Mouse (Mus musculus) left cerebral cortex, adult 11 months (tissue): ENCODE measurements around the gene Zfp626.
"Not testable (repeated sequence)": the region's sequence is repeated elsewhere in the genome, so short reads cannot be mapped to it uniquely, and the experiment has no call there.

Source experiments
- DNase-seq: peaks from one replicate; pipeline ENCODE4 v3.0.0; 2022; ENCODE audit warnings: low spot score

Gene Zfp626

DNA sequence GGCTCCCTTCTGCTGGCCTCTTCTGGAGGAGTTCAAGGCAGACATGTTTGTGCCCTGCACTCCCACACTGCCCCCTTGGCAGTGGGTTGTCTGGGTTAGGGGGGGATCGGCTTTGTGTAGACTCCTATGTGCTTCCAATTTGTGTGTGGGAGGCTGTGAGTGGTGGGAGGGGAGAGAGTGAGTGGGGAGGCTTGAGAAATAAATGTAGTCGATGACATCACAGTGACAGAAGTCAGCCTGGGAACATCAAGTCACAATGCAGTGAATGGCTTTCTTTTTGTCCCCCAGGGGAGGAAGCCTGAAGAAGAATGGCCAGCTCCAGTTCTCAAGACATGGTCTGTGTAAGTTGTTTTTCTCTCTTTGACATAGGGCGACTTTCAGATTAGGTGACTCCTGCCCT lies at the start of gene Zfp626:
TSS of gene Zfp626 (plus strand) at position 301 of the 400 bp plus-strand sequence.
- DNase-seq = not testable (repeated sequence)

GRCm38 (mm10) chr7:27765176-27765886 lies 41.7 kb upstream of the Zfp626 start:
- DNase-seq = no peak

DNA sequence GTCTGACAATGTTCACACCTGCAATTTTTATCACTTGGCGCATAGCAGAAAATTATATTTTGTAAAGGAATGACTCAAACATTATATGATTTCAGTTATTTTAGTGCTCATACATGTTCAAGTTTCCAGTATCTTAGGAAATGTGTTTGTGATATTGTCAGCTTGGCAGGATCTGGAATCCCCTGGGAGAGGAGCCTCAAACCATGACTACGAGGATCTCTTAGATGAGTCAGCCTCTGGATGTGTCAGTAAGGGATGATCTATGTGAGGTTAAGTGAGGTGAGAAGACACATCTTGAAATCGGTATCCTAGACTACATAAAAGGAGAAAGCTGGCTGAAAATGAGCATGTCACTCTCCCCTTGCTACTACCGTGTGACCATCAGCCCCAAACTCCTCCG lies 17.7 kb upstream of the Zfp626 start:
- DNase-seq = no peak

DNA sequence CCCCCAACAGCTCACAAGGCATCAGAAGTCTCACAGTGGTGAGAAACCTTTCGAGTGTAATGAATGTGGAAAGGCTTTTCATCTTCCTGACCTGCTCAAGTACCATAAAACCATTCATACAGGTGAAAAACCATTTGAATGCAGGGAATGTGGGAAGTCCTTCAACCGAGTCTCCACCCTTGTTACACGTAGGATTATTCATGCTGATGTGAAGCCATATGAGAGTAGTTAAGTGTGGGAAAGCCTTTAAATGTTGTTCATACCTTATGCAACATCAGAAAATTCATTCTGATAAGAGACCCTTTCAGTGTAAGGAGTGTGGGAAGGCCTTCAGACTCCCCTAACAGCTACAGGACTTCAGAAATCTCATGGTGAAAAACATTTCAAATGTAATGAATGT lies 13.1 kb upstream of the Zfp626 start:
- not testable (repeated sequence) for DNase-seq

GRCm38 (mm10) chr7:27794566-27794965 lies 12.4 kb upstream of the Zfp626 start:
- DNase-seq = no peak

DNA sequence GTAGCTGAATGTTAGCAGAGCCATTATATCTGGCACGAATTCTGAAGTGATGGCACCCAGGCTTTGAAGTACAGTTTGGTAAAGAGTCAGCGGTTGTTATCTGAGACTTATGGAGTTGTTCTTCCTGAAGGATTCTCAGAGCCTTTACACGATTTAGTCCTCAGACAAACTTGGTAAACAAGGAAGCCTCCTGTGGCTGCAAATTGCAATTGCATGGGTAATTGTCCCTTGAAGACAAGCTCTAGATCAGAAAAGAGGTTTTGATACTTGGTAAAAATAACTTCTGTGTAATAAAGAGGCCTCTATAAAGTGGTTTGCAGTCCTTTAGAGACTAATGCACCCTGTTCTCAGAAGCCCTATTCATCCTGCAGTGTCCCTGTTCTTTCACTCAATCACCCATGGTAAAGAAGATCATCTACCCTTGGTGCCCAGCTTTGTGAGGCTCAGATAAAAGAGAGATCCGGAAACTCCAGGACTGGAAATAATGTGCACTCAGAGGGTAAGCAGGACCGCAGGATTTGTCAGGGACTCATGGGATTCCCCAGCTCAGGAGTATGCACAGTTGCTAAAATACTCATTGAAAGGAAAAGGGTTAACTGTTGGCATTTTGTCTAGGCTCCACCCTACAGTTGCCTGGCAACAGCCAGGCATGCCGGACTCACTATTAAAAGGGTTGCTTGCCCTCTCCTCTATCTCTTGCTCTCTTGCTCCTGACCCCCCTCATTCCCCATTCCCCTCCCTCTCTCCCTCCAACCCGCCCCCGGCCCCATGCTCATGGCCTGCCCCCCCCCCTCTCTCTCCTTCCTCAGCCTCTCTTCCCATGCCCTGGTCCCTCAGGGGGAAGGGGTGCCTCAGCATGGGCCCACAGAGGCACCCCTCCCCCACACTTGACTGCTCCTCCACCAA lies 8.8 kb upstream of the Zfp626 start:
- DNase-seq = no peak

DNA sequence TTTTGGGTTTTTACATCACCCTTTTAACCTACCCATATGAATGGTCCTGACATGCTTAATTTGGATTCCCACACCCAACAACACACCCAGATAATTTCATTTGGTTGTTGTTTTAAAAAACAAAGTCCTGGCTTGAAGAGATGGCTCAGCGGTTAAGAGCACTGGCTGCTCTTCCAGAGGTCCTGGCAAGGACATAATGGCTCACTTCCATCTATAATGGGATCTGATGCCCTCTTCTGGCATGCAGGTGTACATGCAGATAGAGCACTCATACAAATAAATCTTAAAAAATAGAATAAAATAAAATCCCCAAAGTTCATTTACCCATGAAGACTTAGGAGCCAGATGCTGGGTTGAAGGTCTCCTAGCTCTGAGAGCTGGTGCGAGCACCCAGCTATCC lies 5.9 kb upstream of the Zfp626 start:
- no peak for DNase-seq

DNA sequence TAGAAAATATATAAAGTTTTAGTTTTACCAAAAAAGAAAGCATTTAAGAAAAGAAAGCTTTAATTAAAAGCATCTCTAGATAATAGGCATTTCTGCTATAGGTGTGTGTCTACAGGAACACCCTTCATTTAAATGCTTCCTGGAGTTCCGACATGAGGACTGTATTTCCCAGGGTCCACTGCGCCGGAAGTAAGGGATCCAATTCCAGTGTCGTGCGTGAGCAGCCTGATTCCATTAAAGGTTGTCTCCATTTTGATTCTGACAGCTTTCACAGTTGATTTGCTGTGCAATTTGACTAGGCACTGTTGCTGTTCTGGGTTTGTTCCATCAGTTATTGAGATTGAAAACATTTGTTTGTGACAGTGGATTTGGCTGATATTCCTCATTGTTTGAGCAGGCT lies 4.0 kb upstream of the Zfp626 start:
- DNase-seq = no peak

- peak; percentile 65 for DNase-seq
Observed at GRCm38 (mm10) chr7:27804297-27805030, 2.5 kb upstream of the Zfp626 start.

- DNase-seq = not testable (repeated sequence)
Observed at GRCm38 (mm10) chr7:27807305-27807704, 309 bp downstream of the Zfp626 start.

DNA sequence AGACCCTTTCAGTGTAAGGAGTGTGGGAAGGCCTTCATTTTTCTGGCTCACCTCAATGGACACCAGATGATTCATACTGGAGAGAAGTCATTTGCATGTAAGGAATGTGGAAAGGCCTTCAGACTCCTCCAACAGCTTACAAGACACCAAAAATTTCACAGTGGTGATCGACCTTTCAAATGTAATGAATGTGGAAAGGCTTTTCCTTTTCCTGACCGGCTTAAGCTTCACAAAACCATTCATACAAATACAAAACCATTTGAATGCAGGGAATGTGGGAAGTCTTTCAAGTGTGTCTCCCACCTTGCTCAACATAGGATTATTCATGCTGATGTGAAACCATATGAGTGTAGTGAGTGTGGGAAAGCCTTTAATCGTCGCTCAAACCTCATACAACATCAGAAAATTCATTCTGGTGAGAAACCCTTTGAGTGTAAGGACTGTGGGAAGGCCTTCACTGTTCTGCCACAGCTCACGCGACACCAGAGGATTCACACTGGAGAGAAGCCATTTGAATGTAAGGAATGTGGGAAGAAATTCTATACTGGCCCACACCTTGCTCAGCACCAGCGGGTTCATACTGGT lies 11.6 kb downstream of the Zfp626 start:
- no peak for DNase-seq

GRCm38 (mm10) chr7:27822611-27823010 lies 15.6 kb downstream of the Zfp626 start:
- DNase-seq = no peak

DNA sequence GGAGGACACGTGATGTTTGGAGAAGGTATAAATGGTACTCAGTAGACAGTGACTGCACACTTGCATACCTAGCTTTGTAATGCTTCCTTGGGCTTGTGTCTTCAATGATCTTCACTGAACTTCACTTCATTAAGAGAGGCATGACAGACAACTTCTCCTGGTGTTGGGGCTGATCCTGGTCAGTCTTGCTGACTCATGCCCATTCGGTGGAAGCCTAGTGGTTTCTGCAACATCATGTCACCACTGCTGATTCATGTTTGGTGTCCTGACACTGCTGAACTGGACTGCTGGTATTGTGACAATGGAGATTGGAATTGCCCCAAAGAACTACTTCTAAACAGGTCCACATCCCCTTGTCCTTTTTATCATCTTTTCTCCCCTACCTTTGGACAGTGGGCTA lies 27.1 kb downstream of the Zfp626 start:
- DNase-seq = no peak

DNA sequence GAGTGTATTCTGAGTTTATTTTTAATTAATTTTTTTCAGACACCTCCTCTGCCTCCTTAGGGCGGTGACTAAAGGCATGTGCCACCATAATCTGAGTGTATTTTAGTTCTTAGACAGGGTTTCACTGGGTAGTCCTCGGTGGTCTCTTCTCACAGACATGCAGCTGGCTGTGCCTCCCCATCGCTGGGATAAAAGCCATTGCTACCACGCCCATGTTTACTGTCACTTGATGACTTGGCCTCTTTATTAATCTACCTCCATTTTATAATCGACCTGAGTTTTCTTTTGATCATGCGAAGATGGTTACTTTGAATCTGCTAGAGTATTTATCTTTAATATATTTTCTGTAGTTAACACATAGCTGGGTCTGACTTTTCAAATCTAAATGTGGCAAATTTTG lies 30.9 kb downstream of the Zfp626 start:
- DNase-seq = no peak

DNA sequence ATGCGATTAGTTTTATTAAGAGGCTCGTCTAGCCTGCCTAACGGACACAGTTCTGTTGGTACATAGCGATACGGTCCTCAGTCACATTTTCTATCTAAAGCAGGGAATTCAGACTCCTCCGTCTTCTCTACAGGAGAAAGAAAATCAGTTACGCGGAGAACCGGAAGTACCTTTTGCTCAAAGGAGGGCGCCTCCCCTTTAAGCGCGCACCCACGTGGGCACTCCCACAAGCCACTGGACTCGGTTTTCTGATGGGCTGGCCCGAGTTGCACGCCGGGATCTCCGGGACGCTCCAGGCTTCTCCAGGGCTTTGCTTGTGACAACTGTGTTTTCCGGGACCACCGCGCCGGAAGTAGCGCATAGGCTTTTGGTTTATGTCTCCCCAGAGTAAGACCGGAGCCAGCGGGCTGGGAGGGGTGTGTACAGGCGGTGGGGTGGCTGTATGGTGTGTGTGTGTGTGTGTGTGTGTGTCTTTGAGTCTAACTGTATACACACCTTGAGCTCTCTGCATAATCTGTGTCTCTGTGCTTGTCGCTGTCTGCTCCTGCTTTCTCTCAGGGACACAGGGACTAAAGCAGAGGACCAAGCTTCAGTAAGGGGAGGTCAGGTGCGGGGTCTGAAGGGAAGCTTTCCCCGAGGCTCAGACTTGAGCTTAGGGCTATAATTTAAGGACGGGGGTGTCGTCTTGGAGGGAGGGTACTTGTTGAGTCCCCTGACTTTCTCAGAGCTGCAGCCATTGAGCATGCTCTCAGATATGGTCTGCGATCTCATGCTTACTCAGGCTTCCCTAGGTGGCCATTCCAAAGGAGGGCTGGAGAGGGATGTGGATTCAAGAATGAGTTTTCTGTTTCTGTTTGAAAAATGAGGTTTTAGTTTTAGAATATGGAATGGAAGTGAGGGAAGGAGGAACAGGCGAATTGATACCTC lies 31.6 kb downstream of the Zfp626 start, which contains the start of gene Zfp59:
TSS of gene Zfp59 (plus strand) at position 285 of the 927 bp plus-strand sequence.
- peak; percentile 84 for DNase-seq

DNA sequence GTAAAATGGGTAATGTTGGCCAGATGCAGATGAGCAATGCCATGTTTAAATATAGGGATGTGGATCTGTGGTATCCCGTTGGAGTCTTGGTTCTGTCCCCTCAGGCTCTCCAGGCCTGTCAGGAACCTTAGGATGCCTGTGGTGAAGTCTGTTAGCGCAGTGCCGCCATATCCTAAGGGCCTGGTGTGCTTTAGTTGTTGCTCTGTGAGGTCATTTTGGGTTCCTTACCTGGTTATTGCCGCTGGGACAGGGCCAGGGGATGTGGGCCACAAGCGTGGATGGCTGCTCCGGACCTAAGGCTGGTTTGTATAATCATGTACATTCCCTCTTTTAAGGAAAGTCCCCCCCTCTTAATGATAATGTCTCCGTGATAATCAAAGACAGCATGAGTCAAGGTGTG lies 32.6 kb downstream of the Zfp626 start:
- DNase-seq = no peak

DNA sequence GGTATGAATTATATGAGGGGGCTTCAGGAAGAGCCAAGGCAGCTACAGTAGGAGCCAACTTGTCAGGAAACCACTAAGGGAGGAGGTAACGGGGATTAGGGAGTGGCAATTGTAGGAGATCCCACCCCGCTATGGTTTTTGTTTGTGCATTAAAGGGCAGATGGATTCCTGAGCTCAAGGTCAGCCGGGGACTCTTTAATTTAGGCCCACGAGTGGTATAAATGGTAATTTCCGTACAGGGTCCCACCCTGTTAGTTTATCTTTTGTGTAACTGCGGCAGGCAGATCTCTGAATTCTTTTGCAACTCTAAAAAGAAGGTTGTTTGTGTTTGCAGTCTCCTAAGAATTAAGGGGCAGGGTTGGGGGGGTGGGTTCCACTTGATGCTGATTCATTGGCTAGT lies 33.1 kb downstream of the Zfp626 start:
- DNase-seq = no peak

DNA sequence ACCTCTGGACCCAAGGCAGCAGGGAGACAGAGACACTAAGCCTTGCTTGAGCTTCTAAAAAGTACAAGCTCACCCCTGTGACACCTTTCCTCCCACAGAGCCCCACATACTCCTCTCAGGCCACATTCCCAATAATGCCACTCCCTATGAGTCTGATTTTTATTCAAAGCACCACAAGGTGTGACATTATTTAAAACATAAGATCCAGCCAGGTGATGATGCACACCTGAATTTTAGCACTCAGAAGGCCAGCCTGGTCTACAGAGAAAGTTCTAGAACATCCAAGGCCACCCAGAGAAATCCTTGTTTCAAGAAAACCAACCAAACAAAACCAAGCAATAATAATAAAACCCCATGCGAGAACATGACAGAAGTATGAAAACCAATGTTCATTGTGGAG lies 50.2 kb downstream of the Zfp626 start, which contains the start of gene Zfp607a:
TSS of gene Zfp607a (plus strand) at position 301 of the 400 bp plus-strand sequence.
- DNase-seq = no peak

GRCm38 (mm10) chr7:27859301-27860251 lies 52.6 kb downstream of the Zfp626 start:
- DNase-seq = no peak
